Mouse (Mus musculus) E14TG2a.4 (cell line): ENCODE data around the gene Nf2.

ENCODE experiments used
- CTCF ChIP-seq: conservative IDR thresholded peaks from 2 replicates; pipeline ENCODE4 v1.5.1; 2014; ENCODE audit warnings: low read length
- POU5F1 ChIP-seq: IDR thresholded peaks from 2 replicates; pipeline ENCODE4 v1.6.1; 2014; ENCODE audit warnings: low read length, borderline replicate concordance

DNA sequence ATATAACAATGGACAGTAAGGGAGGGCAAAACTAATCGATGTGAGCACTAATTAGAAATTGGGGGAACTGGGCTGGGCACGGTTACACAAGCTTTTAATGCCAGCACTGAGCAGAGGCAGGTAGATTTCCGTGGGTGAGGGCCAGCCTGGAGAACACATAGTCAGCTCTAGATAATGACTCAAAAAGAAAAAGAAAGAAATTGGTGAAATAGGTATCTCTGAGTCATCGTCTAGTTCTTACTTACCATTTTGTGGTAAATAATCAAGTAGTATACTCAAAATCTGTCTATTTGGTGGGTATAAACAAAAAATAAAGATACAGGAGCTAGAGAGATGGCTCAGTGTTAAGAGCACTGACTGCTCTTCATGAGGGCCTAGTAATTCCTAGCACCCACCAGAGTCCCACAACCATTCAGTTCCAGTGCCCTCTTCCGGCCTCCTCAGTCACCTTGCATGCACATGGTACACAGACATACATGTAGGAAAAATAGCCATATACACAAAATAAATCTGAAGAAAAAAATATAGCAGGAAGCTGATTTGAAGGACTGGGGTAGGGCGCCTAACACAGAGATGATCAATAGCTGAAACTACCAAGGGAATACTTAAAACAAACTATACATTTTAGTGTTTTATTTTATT, 44.3 kb downstream of the Nf2 start:
- TF ChIP-seq CTCF, result no peak
- no peak for TF ChIP-seq POU5F1
